Mouse (Mus musculus) liver, embryonic 14.5 days (tissue): Measurements from ENCODE around the gene Gse1. TPM values are rescaled to one million over a fixed set of nuclear protein-coding genes. Genes with fewer than 3 reads are reported as not detected.

Experiments used
- ATAC-seq: fragments of 200-750 bp; cut with Nextera tagmentation; 2 replicates; pipeline ENCODE4 v1.8.0; 2017; ENCODE audit warnings: moderate number of reproducible peaks, mild to moderate bottlenecking, moderate library complexity; ENCODE audit not compliant: insufficient read depth
- DNase-seq, 3 experiments: peaks; one replicate each; pipeline ENCODE4 v3.0.0-alpha.2; 2012 to 2013; ENCODE audit warnings: low read depth in 3 of 3, low spot score in 3 of 3
- H3K27ac ChIP-seq: fragments of 300-500 bp; sonication (generic); 2 replicates; pipeline ENCODE4 v1.5.1; 2014; ENCODE audit warnings: moderate library complexity, mild to moderate bottlenecking, control low read depth, inconsistent platforms
- H3K27me3 ChIP-seq: fragments of 300-500 bp; sonication (generic); 2 replicates; pipeline ENCODE4 v1.6.1; 2014; ENCODE audit warnings: mild to moderate bottlenecking, low read length, moderate library complexity; ENCODE audit not compliant: control insufficient read depth, insufficient read depth
- H3K36me3 ChIP-seq: fragments of 300-500 bp; sonication (generic); replicated peaks from 2 replicates; pipeline ENCODE4 v1.6.1; 2014; ENCODE audit warnings: low read depth; ENCODE audit not compliant: control insufficient read depth, insufficient read depth
- H3K4me1 ChIP-seq, 2 experiments: fragments of 200-500 bp in 1 of 2; fragments of 300-500 bp in 1 of 2; sonication (generic) in 1 of 2; replicated peaks; 2 replicates each; pipeline ENCODE4 v1.6.1; 2012 to 2014; ENCODE audit warnings: antibody characterized with exemption in 1 of 2, inconsistent platforms in 1 of 2, low read length in 1 of 2; ENCODE audit not compliant: control insufficient read depth in 2 of 2, insufficient read depth in 2 of 2
- H3K4me2 ChIP-seq: fragments of 300-500 bp; sonication (generic); 2 replicates; pipeline ENCODE4 v1.6.1; 2014; ENCODE audit warnings: low read depth, mild to moderate bottlenecking, control low read depth, moderate library complexity
- H3K4me3 ChIP-seq, 2 experiments: fragments of 200-500 bp in 1 of 2; fragments of 300-500 bp in 1 of 2; sonication (generic) in 1 of 2; 2 replicates each; pipeline ENCODE4 v1.5.1; 2012 to 2014; ENCODE audit warnings: low read depth in 2 of 2, low read length in 2 of 2, mild to moderate bottlenecking in 2 of 2, control low read depth in 1 of 2, inconsistent platforms in 1 of 2, moderate library complexity in 1 of 2; ENCODE audit not compliant: insufficient read depth in 1 of 2
- H3K9ac ChIP-seq: fragments of 300-500 bp; sonication (generic); replicated peaks from 2 replicates; pipeline ENCODE4 v1.6.1; 2014; ENCODE audit warnings: mild to moderate bottlenecking, control low read depth, moderate library complexity
- H3K9me3 ChIP-seq: fragments of 300-500 bp; sonication (generic); 2 replicates; pipeline ENCODE4 v1.6.1; 2016; ENCODE audit warnings: low read length, mixed read lengths; ENCODE audit not compliant: control insufficient read depth
- CTCF ChIP-seq: IDR thresholded peaks from 2 replicates; pipeline ENCODE4 v1.5.1; 2016; ENCODE audit warnings: antibody characterized with exemption, low read depth, control low read depth
- EP300 ChIP-seq: IDR thresholded peaks from 2 replicates; pipeline ENCODE4 v1.6.1; 2016; ENCODE audit warnings: antibody characterized with exemption, low read depth
- WGBS: fragments of 180-500 bp; shearing (Covaris S2); extraction: QIAGEN DNeasy Blood & Tissue Kit; methylation state at CpG from one replicate; pipeline ENCODE4 v1.1.7; 2014; ENCODE audit not compliant: insufficient replicate concordance; 5-methylcytosine and 5-hydroxymethylcytosine counted together
- polyA plus RNA-seq, 2 experiments: library from polyadenylated mRNA; depleted of rRNA in 1 of 2; stranded (reverse) in 1 of 2; unstranded in 1 of 2; fragments of >200 nt; fragmentation: Nextera tagmentation in 1 of 2; extraction: Ambion mirVana in 1 of 2; gene quantifications; 2 replicates each; pipeline versions ENCODE4 v1.2.1 to v1.2.3; 2012 to 2014

The Gse1 gene
- polyA plus RNA-seq, 2 experiments: 11.4 to 14.9 TPM

- H3K4me2 ChIP-seq: no peak overlapping the region
- TF ChIP-seq CTCF: no peak
- no peak for TF ChIP-seq EP300
- DNase-seq (no peak), ATAC-seq (no peak)
- H3K27ac ChIP-seq: no peak overlapping the region
- H3K9me3 ChIP-seq: no peaks in the 10 kb centered on the region
- H3K9ac ChIP-seq: no peak overlapping the region
- no peaks in the 10 kb centered on the region; a peak in 1 of 4 replicates for H3K4me1 ChIP-seq
- WGBS: 28% methylated on average over 9 of the region's 9 CpGs
- no peaks in the 10 kb centered on the region for H3K36me3 ChIP-seq
- no peak overlapping the region for H3K4me3 ChIP-seq
- no peaks in the 10 kb centered on the region for H3K27me3 ChIP-seq
Measured at GRCm38 (mm10) chr8:120184366-120184765, 43.9 kb upstream of the Gse1 start.

GRCm38 (mm10) chr8:120184850-120185792, 43.1 kb upstream of the Gse1 start:
- 48% methylated on average over 17 of the region's 17 CpGs for WGBS
- TF ChIP-seq CTCF: no peak
- no peak for TF ChIP-seq EP300
- DNase-seq (no peak), ATAC-seq (no peak)
- Histone ChIP-seq H3K36me3 (no peaks in the 10 kb centered on the region), H3K4me1 (no peaks in the 10 kb centered on the region), H3K27me3 (no peaks in the 10 kb centered on the region), H3K27ac (no peak overlapping the region), H3K4me3 (no peak overlapping the region), H3K4me2 (no peak overlapping the region), H3K9me3 (no peaks in the 10 kb centered on the region), H3K9ac (no peak overlapping the region)

GRCm38 (mm10) chr8:120186454-120186853, 41.8 kb upstream of the Gse1 start:
- no peak overlapping the region for H3K4me3 ChIP-seq
- H3K9ac ChIP-seq: no peak overlapping the region
- no peaks in the 10 kb centered on the region for H3K4me1 ChIP-seq
- H3K9me3 ChIP-seq: no peaks in the 10 kb centered on the region
- ATAC-seq: no peak
- 59% methylated on average over 8 of the region's 8 CpGs for WGBS
- no peaks in the 10 kb centered on the region for H3K36me3 ChIP-seq
- H3K27ac ChIP-seq: no peak overlapping the region
- H3K27me3 ChIP-seq: no peaks in the 10 kb centered on the region
- TF ChIP-seq EP300 (no peak), CTCF (no peak)
- no peak overlapping the region for H3K4me2 ChIP-seq
- DNase-seq: no peak

GRCm38 (mm10) chr8:120188510-120188909, 39.7 kb upstream of the Gse1 start:
- Histone ChIP-seq H3K9ac (no peak overlapping the region), H3K4me2 (no peak overlapping the region), H3K4me1 (no peaks in the 10 kb centered on the region), H3K4me3 (no peak overlapping the region), H3K9me3 (no peaks in the 10 kb centered on the region), H3K27me3 (no peaks in the 10 kb centered on the region), H3K36me3 (no peaks in the 10 kb centered on the region), H3K27ac (no peak overlapping the region)
- no peak for TF ChIP-seq EP300
- no peak for TF ChIP-seq CTCF
- WGBS: 54% methylated on average over 6 of the region's 6 CpGs
- ATAC-seq (no peak), DNase-seq (no peak)

DNA sequence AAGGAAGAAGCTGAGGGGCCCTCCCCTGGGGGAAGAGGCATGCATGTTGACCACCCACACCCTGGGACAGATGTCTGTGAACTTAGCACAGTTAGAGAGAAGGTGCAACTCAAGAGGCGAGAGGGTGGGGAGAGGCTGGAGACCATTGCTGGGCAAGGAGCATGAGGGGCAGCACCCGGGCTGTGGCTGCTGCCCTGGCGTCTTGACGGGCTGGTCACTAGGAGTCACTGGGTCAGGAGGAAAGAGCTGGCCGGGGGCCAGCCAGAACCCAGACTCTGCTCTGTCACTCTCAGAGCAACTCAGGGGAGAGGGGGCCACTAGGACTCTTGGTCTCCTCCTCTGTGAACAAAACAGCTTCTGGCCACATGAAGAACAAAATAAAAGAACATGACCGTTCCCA, 38.8 kb upstream of the Gse1 start:
- H3K9ac ChIP-seq: no peak overlapping the region
- no peak for DNase-seq
- no peaks in the 10 kb centered on the region for H3K27me3 ChIP-seq
- H3K27ac ChIP-seq: no peak overlapping the region
- no peaks in the 10 kb centered on the region for H3K9me3 ChIP-seq
- TF ChIP-seq EP300 (no peak), CTCF (no peak)
- H3K4me3 ChIP-seq: no peak overlapping the region
- WGBS: 65% methylated on average over 6 of the region's 6 CpGs
- no peaks in the 10 kb centered on the region for H3K4me1 ChIP-seq
- ATAC-seq: no peak
- H3K4me2 ChIP-seq: no peak overlapping the region
- no peaks in the 10 kb centered on the region for H3K36me3 ChIP-seq
